Mouse (Mus musculus) layer of hippocampus, postnatal 25 days (tissue): Measurements from ENCODE around the gene Colgalt1. TPM values are rescaled to one million over a fixed set of nuclear protein-coding genes. Genes with fewer than 3 reads are reported as not detected.

Source experiments
- DNase-seq, 2 experiments: peaks; one replicate each; pipeline ENCODE4 v3.0.0; 2022; ENCODE audit warnings: mixed read lengths in 2 of 2, low spot score in 1 of 2; ENCODE audit errors: extremely low spot score in 1 of 2
- total RNA-seq, 2 experiments: library from RNA; stranded (reverse); gene quantifications; 2 replicates each; pipeline ENCODE4 v1.2.3; 2021

The Colgalt1 gene
- total RNA-seq, 2 experiments from 2014 or later: 56.7 to 58.7 TPM

DNA sequence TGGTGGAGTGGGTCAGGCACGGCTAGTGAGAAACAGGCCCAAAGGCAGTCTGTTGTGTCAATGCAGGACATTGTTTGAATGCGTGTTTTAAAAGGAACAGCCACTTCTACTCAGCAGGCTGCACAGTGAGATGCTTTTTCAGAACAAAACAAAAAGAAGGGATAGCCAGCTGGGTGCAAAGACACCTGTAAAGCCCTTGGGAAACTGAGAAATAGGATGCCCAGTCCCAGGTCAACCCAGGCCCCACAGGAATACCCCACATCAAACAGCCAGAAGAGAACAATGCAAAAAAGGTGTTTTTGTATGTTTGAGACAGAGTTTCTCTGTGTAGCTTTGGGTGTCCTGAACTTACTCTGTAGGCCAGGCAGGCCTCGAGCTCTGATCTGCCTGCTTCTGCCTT is 22.0 kb upstream of the Colgalt1 start:
- no peak for DNase-seq

DNA sequence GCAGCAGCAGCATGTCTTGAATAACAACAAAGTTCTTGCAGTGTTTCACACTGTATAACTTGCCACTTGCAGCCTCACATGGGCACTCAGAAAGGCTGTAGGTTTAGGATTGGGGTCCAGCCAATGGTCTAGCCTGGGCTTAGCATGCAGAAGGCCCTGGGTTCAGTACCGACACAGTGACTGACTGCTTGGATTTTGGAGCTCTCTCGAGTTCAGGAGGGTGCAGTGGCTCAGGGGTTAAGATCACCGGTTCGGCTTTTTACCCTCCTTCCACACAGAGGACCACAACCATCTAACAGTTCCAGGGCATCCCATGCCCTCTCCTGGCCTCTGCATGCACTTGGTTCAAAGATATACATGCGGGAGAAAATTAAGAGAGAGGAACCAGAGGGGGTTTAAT is 19.8 kb upstream of the Colgalt1 start:
- no peak for DNase-seq

- DNase-seq: peak; percentile 92 to 96
These were observed 19.1 kb upstream of the Colgalt1 start, which contains the start of gene Pgls for GRCm38 (mm10) chr8:71591471-71592373. Gene Pgls, plus strand, starts transcription at chr8:71592176.

DNA sequence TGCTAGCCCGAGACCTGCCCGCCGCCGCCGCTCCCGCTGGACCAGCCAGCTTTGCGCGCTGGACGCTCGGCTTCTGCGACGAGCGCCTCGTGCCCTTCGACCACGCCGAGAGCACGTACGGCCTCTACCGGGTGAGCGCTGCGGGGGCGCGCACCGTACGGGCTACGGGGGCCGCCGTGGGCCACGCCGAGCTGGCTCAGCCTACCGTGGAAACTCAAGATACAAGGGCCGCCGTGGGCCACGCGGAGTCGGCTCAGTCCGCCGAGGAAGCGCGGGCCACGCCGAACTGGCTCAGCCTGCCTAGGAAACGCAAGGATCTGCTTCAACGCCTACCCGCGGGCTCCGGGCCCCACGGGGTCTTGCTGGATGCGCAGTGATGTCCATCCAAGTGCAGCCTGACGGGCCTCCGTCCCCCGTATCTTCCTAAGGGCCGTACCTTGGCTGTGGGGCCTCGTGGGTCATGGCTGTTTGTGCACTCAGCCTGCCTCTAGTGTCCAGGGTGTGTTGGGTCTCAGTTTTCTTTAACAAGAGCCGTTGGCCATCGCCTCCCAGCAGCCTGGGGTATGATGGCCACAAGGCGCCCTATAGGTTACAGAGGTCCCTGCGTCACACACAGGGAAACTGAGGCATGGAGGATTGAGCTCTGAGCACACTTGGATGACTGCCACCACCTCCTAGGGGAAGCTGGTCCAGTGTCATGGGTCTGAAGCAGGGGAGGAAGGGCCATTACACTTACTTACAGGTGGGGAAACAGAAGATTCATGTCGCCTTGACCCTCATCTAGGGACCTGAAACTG is 18.2 kb upstream of the Colgalt1 start:
- peak; percentile 72 to 91 for DNase-seq

DNA sequence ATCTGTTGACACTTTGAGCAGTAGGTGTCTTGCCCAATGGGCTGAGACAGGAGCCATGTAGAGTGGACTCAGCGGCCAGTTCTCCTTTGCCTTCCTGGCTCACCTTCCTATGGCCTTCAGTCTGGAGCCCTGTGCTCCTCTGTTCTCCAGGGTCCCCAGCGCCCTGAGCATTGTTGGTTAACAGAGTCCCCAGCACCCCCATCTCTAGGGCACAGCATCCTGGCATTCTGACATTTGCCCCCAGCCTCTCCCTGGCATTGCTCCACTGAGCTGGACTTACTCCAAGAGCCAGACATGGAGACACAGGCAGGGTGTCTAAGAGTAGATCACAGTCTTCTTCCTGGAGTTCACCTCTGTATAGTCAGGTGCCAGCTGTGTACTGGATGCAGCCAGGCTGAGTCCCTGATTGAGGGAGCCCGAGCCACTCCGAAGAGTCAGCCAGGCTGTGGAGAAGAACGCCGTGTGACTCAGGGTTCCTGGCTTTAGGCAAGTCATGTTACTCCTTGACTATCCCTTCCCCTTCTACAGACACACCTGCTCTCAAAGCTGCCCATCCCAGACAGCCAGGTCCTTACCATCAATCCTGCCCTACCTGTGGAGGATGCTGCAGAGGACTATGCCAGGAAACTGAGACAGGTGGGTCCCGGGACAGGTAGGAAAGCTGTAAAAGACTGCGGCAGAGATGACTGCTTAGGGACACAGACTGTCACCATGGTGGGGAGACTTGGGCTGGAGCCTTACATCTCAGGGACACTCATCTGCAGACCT is 17.1 kb upstream of the Colgalt1 start:
- DNase-seq: no peak

GRCm38 (mm10) chr8:71594324-71594722 is 16.5 kb upstream of the Colgalt1 start:
- no peak for DNase-seq

GRCm38 (mm10) chr8:71595862-71596261 is 14.9 kb upstream of the Colgalt1 start:
- peak; percentile 89 to 96 for DNase-seq

GRCm38 (mm10) chr8:71596384-71596783 is 14.4 kb upstream of the Colgalt1 start:
- DNase-seq: no peak

- DNase-seq: no peak
These were observed 14.0 kb upstream of the Colgalt1 start for GRCm38 (mm10) chr8:71596798-71597197.

DNA sequence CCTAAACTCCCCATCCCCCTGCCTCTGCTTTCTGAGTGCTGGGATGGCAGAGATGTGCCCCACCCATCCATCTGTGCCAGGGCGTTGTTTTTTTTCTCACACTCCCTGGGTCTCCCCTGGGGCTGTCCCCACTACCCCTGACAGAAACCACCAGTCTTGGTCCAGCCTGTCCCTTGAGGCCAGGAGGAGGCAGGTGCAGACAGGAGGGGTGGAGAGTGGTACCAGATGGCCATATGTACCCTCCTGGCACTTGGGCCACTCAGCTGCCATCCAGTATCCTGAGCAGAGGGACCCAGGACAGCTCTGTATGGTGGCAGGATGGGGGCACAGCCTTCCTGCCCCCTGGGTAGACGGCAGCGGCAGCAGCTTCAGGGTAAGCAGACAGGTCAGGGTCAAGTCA is 13.3 kb upstream of the Colgalt1 start, which contains the start of gene Fam129c:
TSS of gene Fam129c (plus strand) at position 198 of the 400 bp plus-strand sequence.
- no peak for DNase-seq

GRCm38 (mm10) chr8:71598375-71598774 is 12.4 kb upstream of the Colgalt1 start:
- DNase-seq: no peak

- no peak for DNase-seq
These were observed 12.0 kb upstream of the Colgalt1 start for GRCm38 (mm10) chr8:71598841-71599240.

GRCm38 (mm10) chr8:71601939-71602665 is 8.7 kb upstream of the Colgalt1 start:
- DNase-seq: no peak

DNA sequence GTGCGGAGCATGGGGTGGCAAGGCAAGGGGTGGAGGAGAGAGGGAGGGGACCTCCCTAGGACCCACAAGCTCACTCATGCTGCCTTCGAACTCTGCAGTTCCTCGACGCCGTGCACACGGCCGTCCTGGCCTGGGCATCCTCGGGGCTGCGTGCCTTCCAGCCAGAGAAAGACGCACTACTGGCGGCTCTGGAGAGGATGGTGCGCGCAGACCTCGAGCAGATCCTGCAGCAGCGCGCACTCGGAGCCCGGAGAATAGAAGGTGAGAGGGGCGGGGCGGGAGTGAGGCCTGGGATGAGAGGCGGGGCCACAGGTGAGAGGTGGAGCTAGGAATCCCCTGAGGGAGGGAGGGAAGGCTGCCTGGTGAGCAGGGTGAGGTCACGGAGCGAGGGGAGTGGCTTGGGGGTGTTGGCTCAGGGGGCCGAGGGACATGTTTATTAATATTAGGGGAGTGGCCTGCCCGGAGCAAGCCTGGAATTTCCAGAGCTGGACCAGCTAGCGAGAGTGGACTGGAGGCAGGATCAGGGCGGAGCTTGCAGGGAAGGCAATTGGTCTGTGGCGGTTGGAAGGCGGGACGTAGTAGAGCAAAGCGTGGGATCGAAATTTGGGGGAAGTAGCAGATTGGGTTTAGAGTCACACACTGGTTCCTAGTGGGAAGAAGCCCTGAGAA is 8.0 kb upstream of the Colgalt1 start:
- DNase-seq: peak in 1 of 2 experiments; percentile 16

GRCm38 (mm10) chr8:71604021-71604420 is 6.8 kb upstream of the Colgalt1 start:
- DNase-seq: no peak

DNA sequence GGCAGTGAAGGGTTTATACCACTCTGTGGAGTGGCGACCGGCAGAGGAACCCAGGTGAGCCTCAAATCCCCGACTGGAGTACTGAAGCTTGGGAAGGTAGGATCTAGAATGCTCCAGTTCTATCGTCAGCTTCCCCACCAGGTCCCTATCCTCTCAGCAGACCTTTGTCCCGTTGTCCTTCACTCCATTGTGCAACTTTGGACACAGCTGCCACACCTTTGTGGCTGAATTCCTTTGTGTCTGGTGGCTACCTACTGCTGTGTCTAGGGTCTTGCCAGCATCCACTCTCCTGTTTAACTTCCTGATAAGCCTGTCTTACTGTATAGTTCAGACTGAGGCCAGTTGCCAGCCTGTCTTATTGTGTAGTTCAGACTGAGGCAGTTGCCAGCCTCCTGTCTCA is 1.3 kb downstream of the Colgalt1 start:
- no peak for DNase-seq

DNA sequence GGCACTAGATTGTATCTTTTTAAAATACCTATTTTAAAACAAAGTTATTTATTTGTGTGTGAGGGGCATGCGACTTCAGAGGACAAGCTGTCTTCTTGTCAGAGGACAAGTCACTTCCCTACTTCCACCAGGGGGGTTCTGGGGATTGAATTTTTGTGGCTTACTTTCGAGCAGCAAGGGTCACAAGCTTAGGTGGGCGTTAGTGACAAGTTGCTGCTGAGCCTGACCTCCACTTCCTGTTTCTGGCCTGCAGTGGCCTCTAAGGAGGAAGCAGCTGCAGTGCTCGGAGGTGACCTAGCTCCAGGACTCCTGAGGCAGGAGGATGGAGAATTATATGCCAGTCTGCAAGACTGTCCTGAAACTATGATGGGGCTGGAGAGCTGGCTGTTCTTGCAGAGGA is 2.6 kb downstream of the Colgalt1 start:
- DNase-seq: no peak

DNA sequence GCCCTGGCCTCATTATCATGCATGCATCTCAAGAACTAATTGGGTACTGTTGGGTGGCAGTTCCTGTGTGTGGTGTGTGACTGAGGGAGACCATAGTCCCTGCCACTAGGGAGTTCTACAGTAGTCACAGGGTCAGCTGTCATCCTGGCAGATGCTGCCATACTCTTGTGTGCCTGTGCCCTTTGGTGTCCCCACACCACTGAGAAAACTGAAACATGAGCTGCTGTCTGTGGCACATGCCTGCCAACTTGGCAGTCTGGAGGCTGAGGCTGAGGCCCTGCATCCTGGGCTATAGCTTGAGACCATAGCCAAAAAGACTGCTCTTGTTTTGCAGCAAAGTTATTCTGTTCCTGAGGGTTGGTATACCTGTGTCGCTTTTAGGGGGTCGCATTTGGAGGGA is 9.0 kb downstream of the Colgalt1 start:
- no peak for DNase-seq

GRCm38 (mm10) chr8:71625088-71625487 is 14.3 kb downstream of the Colgalt1 start:
- DNase-seq: no peak
